Mouse (Mus musculus) monocyte, adult 5-6 weeks (primary cell): ENCODE results near the gene Lrrc3. TPM values are rescaled to one million over a fixed set of nuclear protein-coding genes. Genes with fewer than 3 reads are reported as not detected.

Experiments used
- ATAC-seq: fragments of 153-309, 156-312 bp; replicated peaks from 2 replicates; pipeline ENCODE4 v1.8.0; 2017; ENCODE audit warnings: mild to moderate bottlenecking; ENCODE audit not compliant: low TSS enrichment, insufficient number of reproducible peaks, severe bottlenecking, poor library complexity, low FRiP score
- total RNA-seq: library from RNA; stranded (forward); fragments of 200-1000, 200-491, 200-594 nt; gene quantifications from 3 replicates; pipeline ENCODE4 v1.2.3, GENCODE M21; 2017

Lrrc3 gene
- total RNA-seq, 1 experiment from 2014 or later, result not detected

GRCm38 (mm10) chr10:77880305-77880704 lies 22.0 kb downstream of the Lrrc3 start:
- ATAC-seq, result no peak

DNA sequence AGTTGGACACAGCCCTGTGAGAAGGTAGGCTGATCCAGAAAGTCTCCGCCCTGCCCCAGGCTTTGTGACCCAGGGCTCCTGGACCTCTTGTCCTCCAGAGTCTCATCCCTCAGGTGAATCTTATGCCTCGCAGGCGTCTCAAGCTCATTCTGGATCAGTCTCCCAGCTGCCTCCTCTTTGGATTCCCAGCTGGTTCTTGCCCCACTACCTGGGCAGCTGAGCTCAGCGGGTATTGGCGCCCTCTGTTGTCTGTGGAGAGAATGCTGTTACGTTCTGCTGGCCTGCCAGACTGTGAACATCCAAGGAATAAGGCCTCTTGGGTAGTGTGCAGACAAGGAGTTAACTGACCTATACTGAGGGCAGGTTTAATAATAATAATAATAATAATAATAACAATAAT lies 23.4 kb downstream of the Lrrc3 start:
- no peak for ATAC-seq

DNA sequence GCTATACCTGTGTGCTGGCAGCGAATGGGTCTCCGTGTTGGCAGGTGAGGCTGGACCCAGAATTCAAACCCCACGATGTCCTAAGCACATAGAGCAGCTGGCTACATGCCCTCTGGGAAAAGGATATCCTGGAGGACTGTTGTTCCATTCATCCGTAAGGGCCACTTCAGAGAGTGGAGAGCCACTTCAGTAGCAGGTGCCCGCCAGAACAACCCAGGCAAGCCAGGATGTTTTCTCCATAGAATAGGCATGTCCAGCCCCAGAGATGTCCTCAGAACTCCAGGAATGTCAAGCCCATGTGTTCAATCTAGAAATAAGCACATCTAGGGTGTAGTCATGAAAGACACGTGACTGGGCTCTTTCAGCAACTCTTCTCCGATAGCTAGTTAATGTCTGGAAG lies 32.7 kb downstream of the Lrrc3 start:
- no peak for ATAC-seq

- ATAC-seq, result no peak
Observed at GRCm38 (mm10) chr10:77867546-77867945, 34.8 kb downstream of the Lrrc3 start.

DNA sequence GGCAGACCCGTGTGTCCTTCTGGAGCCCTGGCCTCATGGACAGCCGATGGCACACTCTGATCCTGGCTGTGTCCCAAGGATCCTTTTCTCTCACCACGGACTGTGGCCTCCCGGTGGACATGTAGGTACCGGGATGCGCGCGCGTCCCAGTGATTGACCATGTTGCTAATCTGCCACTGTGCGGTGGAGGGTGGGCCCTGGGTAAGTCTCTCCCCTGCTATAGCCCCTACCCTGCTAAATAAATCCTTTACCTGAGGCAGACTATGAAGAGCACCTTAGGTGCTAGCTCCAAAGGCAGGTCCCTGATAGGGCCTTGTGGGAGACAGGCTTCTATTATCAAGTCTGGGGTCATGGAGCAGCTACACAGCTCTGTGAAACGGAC lies 37.6 kb downstream of the Lrrc3 start:
- ATAC-seq, result no peak

DNA sequence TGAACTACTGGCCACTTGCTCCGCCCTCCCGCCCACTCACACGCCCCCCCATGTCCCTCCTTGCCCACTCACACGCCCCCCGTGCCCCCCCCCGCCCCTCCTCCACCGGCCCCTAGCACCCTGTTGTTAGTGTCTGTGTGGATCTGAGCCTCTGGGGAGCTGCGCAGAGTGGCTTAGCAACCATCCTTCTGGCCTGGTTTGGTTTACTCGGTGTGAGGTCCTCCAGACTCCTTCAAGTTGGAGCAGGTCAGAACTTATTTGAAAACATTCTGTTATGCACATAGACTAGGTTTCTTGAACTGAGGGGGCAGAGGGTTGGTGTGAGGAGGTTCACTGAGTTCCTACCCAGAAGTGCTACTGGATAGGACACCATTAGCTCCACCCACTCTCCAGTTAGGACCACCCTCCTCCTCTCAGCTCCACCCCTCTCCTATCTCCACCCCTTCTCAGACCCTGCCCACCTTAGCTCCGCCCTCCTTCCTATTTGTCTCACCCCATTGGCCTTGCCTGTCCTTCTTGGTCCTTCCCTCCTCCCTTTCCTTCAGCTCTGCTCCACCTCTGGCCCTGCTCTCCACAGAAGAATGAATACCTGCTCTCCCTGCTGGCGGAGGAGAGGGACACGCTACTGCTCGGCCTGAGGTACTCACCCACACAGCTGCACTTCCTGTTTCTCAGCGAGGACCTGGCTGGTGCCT lies 38.1 kb downstream of the Lrrc3 start:
- ATAC-seq, result peak; percentile 64

- no peak for ATAC-seq
Observed at GRCm38 (mm10) chr10:77861675-77862074, 40.7 kb downstream of the Lrrc3 start, which contains the start of gene Gm3285. Gene Gm3285 (plus strand): TSS chr10:77861975.

DNA sequence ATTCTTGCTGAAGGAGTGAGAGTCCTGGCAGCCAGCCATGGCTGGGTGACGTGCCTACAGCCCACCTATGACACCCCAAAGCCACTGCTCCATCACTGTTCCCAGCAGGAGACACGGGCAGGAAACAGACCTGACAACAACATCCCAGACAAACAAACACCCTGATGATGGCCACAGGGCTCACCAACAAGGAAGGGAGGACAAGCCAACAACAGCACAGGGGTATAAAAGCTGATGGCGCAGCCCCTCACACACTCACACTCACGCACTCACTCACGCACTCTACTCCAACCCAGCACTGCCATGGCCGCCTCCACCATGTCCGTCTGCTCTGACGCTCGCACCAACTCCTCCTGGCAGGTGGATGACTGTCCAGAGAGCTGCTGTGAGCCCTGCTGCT lies 49.8 kb downstream of the Lrrc3 start, which contains the start of gene Gm10318:
Gene Gm10318, plus strand, starts transcription at position 301 of the 400 bp plus-strand sequence.
- no peak for ATAC-seq

Other genes starting within 250 kb of the Lrrc3 start
- not detected in 3 replicates for gene Tspear, start 216.0 kb downstream of the Lrrc3 start, total RNA-seq
- not detected in 3 replicates for gene Gm19402, start 211.8 kb downstream of the Lrrc3 start, total RNA-seq
- not detected in 3 replicates for gene Gm9508, start 205.3 kb downstream of the Lrrc3 start, total RNA-seq
- not detected in 3 replicates for gene Gm10272, start 195.9 kb downstream of the Lrrc3 start, total RNA-seq
- gene Gm10024, start 191.1 kb downstream of the Lrrc3 start, total RNA-seq, result not detected in 3 replicates
- not detected in 3 replicates for gene Gm10142, start 186.7 kb downstream of the Lrrc3 start, total RNA-seq
- not detected in 3 replicates for gene Krtap12-1, start 181.9 kb downstream of the Lrrc3 start, total RNA-seq
- not detected in 3 replicates for gene Gm10100, start 176.1 kb downstream of the Lrrc3 start, total RNA-seq
- gene Gm18596, start 159.9 kb downstream of the Lrrc3 start, total RNA-seq, result not detected in 3 replicates
- gene Gm9736, start 151.2 kb downstream of the Lrrc3 start, total RNA-seq, result not detected in 3 replicates
- gene Gm3233, start 142.9 kb downstream of the Lrrc3 start, total RNA-seq, result not detected in 3 replicates
- not detected in 3 replicates for gene Gm3238, start 131.2 kb downstream of the Lrrc3 start, total RNA-seq
- not detected in 3 replicates for gene Gm7138, start 125.6 kb downstream of the Lrrc3 start, total RNA-seq
- gene Gm3250, start 120.0 kb downstream of the Lrrc3 start, total RNA-seq, result not detected in 3 replicates
- not detected in 3 replicates for gene Gm7137, start 114.3 kb downstream of the Lrrc3 start, total RNA-seq
- gene Gm9639, start 107.5 kb downstream of the Lrrc3 start, total RNA-seq, result not detected in 3 replicates
- not detected in 3 replicates for gene Gm19668, start 103.4 kb downstream of the Lrrc3 start, total RNA-seq
- not detected in 3 replicates for gene Gm9507, start 90.7 kb downstream of the Lrrc3 start, total RNA-seq
- gene Gm2696, start 87.9 kb downstream of the Lrrc3 start, total RNA-seq, result not detected in 3 replicates
- not detected in 3 replicates for gene Krtap10-4, start 75.4 kb downstream of the Lrrc3 start, total RNA-seq
- not detected in 3 replicates for gene Krtap10-10, start 66.6 kb downstream of the Lrrc3 start, total RNA-seq
- not detected in 3 replicates for gene Gm36176, start 55.7 kb downstream of the Lrrc3 start, total RNA-seq
- not detected in 3 replicates for gene Gm10318, start 49.7 kb downstream of the Lrrc3 start, total RNA-seq
- not detected in 3 replicates for gene Gm3285, start 40.6 kb downstream of the Lrrc3 start, total RNA-seq
- gene Trpm2, start 68.0 kb upstream of the Lrrc3 start, total RNA-seq, result 27.0 to 37.5 TPM (median 35.8 TPM) in 3 replicates
- gene 1810043G02Rik, start 76.0 kb upstream of the Lrrc3 start, total RNA-seq, result 4.8 to 8.2 TPM (median 5.5 TPM) in 3 replicates
- gene Pfkl, start 107.5 kb upstream of the Lrrc3 start, total RNA-seq, result 46.0 to 51.9 TPM (median 46.4 TPM) in 3 replicates
- gene Dnmt3l, start 139.4 kb upstream of the Lrrc3 start, total RNA-seq, result not detected in 3 replicates
- not detected in 3 replicates for gene Aire, start 141.1 kb upstream of the Lrrc3 start, total RNA-seq
- gene Icosl, start 166.8 kb upstream of the Lrrc3 start, total RNA-seq, result 10.0 to 15.9 TPM (median 12.7 TPM) in 3 replicates